Mouse (Mus musculus) spleen, adult 2 months (tissue): ENCODE data around the gene Dtnb. TPM values are rescaled to one million over a fixed set of nuclear protein-coding genes. Genes with fewer than 3 reads are reported as not detected.
A peak's percentile ranks its signal among the peaks of the same experiment; 100 is the strongest.

ENCODE experiments used
- DNase-seq, 2 experiments: peaks; one replicate each; pipeline versions ENCODE4 v3.0.0 to v3.0.0-alpha.2; 2012 to 2021; ENCODE audit warnings: low spot score in 2 of 2, low read depth in 1 of 2
- H3K27ac ChIP-seq: fragments of 200-500 bp; 2 replicates; pipeline ENCODE4 v1.5.1; 2012; ENCODE audit warnings: low read length, inconsistent platforms; ENCODE audit not compliant: insufficient read depth
- H3K27me3 ChIP-seq: fragments of 200-500 bp; 2 replicates; pipeline ENCODE4 v1.6.1; 2012; ENCODE audit warnings: mild to moderate bottlenecking, moderate library complexity, low read length, inconsistent platforms; ENCODE audit not compliant: control insufficient read depth, insufficient read depth
- H3K36me3 ChIP-seq: fragments of 200-500 bp; 2 replicates; pipeline ENCODE4 v1.6.1; 2012; ENCODE audit warnings: mild to moderate bottlenecking, low read length, inconsistent platforms; ENCODE audit not compliant: control insufficient read depth, insufficient read depth
- H3K4me1 ChIP-seq: fragments of 200-500 bp; 2 replicates; pipeline ENCODE4 v1.6.1; 2011; ENCODE audit warnings: inconsistent platforms; ENCODE audit not compliant: control insufficient read depth, insufficient read depth, insufficient read length
- H3K4me3 ChIP-seq: fragments of 200-500 bp; 2 replicates; pipeline ENCODE4 v1.5.1; 2011; ENCODE audit warnings: mild to moderate bottlenecking, inconsistent platforms; ENCODE audit not compliant: insufficient read depth, insufficient read length; ENCODE audit errors: extremely low read depth
- CTCF ChIP-seq: fragments of 200-500 bp; IDR thresholded peaks from 2 replicates; pipeline ENCODE4 v1.5.1; 2011; ENCODE audit warnings: mild to moderate bottlenecking, inconsistent platforms; ENCODE audit not compliant: insufficient read depth, insufficient read length, insufficient replicate concordance; ENCODE audit errors: extremely low read depth
- POLR2A ChIP-seq: fragments of 200-500 bp; IDR thresholded peaks from 2 replicates; pipeline ENCODE4 v1.6.1; 2011; ENCODE audit warnings: low read depth, low read length, inconsistent platforms
- WGBS: fragments of 180-500 bp; shearing (Covaris S2); methylation state at CpG from one replicate; pipeline ENCODE4 v1.1.7; 2018; 5-methylcytosine and 5-hydroxymethylcytosine counted together
- polyA plus RNA-seq: library from polyadenylated mRNA; depleted of rRNA; stranded (reverse); fragments of >200 nt; gene quantifications from 2 replicates; pipeline ENCODE4 v1.2.3, GENCODE M21; 2012

Gene Dtnb
- polyA plus RNA-seq, 1 experiment = 31.0 TPM

DNA sequence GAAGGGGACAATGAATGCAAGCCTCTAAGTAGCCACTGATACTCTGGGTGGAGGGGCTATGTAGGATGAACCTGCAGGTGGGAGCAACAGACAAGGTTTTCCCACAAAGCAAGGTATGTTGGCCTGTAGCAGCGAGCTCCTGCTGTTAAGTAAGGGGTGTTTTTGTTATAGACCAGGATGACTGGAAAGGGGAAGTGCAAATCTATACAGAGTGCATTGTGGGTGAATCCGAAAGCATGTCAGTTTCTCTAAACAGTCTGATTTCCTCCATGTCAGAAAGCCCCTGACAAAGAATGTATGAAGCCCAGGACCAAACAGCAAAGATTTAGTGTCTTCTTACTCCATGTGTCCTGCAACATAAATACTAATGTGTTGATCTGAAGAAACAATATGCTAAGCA lies 198.9 kb downstream of the Dtnb start:
- no peaks in the 10 kb centered on the region for H3K27me3 ChIP-seq
- peak overlapping the region; percentile 81 for H3K27ac ChIP-seq
- WGBS = 20% methylated on average over 2 of the region's 2 CpGs
- H3K36me3 ChIP-seq = no peaks in the 10 kb centered on the region
- peak; percentile 24 to 49 for DNase-seq
- H3K4me1 ChIP-seq = peaks cover 20% of the 10 kb centered on the region; the same call in 1 of the 2 replicates
- H3K4me3 ChIP-seq = no peak overlapping the region
- TF ChIP-seq CTCF = no peak
- no peak for TF ChIP-seq POLR2A

DNA sequence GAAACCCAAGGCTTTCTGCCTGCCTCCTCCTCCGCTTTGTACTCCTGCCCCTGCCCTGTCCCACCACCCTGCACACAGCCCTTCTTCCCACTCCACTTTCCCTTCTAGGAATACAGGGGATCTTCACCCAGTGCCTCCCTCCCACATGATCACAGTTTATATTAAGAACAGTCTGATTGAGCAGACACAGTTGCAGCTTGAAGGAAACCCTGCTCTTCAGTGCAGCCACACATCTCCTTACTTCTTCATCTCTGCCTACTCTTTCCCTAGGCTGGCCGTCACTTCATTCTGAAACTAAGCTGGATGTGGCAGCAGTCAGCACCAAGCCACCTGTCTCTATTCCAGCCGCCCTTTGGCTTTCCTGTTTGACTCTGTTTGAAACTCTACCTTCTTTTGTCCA lies 201.5 kb downstream of the Dtnb start:
- H3K4me1 ChIP-seq = peaks cover 20% of the 10 kb centered on the region; the same call in 1 of the 2 replicates
- no peak overlapping the region for H3K27ac ChIP-seq
- DNase-seq = no peak
- H3K27me3 ChIP-seq = no peaks in the 10 kb centered on the region
- H3K36me3 ChIP-seq = no peaks in the 10 kb centered on the region
- 83% methylated on average over 3 of the region's 3 CpGs for WGBS
- H3K4me3 ChIP-seq = no peak overlapping the region
- no peak for TF ChIP-seq POLR2A
- no peak for TF ChIP-seq CTCF

GRCm38 (mm10) chr12:3776015-3776414 lies 203.8 kb downstream of the Dtnb start:
- no peak for DNase-seq
- WGBS = 70% methylated on average over 2 of the region's 2 CpGs
- no peaks in the 10 kb centered on the region for H3K36me3 ChIP-seq
- H3K27ac ChIP-seq = 0 out of 2 replicates have a peak overlapping the region, but pooled peaks have one; percentile 43
- no peaks in the 10 kb centered on the region for H3K27me3 ChIP-seq
- H3K4me1 ChIP-seq = peaks cover 30% of the 10 kb centered on the region
- TF ChIP-seq POLR2A (no peak), CTCF (no peak)
- no peak overlapping the region for H3K4me3 ChIP-seq

DNA sequence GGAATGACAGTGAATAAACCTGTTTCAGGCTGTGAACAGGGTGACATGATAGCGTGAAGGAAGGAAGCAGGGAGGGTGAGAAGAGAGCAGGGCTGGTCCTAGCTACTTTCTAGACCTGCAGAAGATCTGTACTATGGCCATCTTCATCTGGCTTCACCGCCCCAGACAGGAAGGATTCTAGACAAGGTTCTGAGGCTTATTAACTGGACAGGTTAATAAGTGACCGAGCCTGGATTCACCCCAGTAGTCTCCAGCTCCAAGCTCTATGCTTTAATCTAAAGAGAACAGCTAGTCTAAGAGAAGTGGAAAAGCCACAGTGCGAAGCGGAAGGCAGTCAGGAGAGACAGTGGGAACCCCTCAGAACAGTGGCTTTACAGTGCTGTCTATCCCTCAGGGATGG lies 205.5 kb downstream of the Dtnb start:
- TF ChIP-seq POLR2A (no peak), CTCF (no peak)
- Histone ChIP-seq H3K27ac (no peak overlapping the region), H3K4me3 (no peak overlapping the region), H3K36me3 (no peaks in the 10 kb centered on the region), H3K4me1 (peaks cover 28% of the 10 kb centered on the region), H3K27me3 (no peaks in the 10 kb centered on the region)
- WGBS = 92% methylated on average over 5 of the region's 5 CpGs
- DNase-seq = no peak

DNA sequence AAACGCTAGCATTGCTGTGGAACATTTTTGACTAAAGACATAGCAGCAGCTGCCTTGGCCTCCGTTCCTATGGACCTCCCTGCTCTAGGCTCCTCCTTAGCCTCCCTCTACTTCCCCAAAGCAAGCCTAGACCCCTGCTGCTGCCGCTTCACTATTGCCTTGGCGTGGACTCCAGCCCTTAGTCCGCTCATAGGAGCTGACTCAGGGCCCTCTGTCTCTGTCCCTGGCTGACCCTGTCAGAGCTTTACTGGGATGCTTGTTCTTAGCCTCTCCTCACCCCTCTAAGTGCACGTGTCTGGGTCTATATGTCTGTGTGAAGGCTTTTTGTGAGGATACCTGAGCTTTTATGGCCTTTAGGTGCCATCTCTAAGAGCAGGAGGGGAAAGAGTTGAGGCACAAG lies 206.1 kb downstream of the Dtnb start:
- no peak overlapping the region for H3K27ac ChIP-seq

DNA sequence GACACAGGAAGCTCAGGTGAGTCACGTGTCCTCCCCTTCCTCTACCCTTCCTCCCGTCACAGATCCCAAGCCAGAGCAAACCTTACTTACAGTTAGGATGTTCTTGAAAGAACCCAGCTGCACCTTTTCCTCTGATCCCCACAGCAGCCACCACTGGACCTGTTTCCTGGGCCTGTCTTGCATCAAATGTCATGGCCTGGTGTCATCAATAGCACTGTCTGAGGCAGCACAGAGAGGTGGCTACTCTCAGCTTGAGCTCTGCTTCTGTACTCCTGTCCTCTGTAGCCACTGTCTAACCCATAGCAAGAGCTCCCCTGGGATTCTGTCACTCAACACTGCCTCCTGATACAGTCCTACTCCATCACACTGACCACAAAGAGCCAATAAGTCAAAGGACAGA lies 207.5 kb downstream of the Dtnb start:
- DNase-seq = no peak
- Histone ChIP-seq H3K4me3 (no peak overlapping the region), H3K4me1 (peaks cover 28% of the 10 kb centered on the region), H3K27me3 (no peaks in the 10 kb centered on the region), H3K27ac (0 out of 2 replicates have a peak overlapping the region, but pooled peaks have one; percentile 4), H3K36me3 (no peaks in the 10 kb centered on the region)
- WGBS = 76% methylated on average over 2 of the region's 2 CpGs
- TF ChIP-seq POLR2A (no peak), CTCF (no peak)

More for the DNA sequence above, 206.1 kb downstream of the Dtnb start:
- peaks cover 28% of the 10 kb centered on the region for H3K4me1 ChIP-seq
- DNase-seq = no peak
- H3K36me3 ChIP-seq = no peaks in the 10 kb centered on the region
- no peak for TF ChIP-seq CTCF
- no peak for TF ChIP-seq POLR2A
- 93% methylated on average over 6 of the region's 6 CpGs for WGBS
- H3K4me3 ChIP-seq = no peak overlapping the region
- no peaks in the 10 kb centered on the region for H3K27me3 ChIP-seq

DNA sequence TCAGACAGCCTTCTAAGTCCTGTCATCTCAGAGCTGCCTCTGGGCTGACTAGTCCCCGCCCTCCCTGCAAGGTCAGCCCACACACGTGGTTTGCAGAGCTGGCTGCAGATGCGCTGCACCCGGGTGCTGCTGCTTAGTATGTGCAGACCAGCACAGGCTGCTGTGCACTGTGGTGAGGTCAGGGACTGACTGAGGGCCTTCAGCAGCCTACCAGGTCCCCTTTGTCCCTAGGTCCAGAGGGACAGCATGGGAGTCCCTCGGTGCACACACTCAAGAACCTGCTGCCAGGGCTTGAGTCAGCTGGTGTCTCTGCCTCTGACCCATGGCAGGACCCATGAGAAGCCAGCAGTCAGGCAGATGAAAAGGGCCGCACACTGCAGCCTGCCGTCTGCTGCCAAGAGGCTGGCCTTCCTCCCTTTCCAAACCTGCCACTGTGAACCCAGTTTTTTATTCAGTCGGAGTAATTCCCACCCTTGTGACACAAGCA lies 208.3 kb downstream of the Dtnb start:
- TF ChIP-seq CTCF (no peak), POLR2A (peak; percentile 34; the same call in 1 of the 2 replicates)
- peak in 1 of 2 experiments; percentile 76 for DNase-seq
- Histone ChIP-seq H3K36me3 (no peaks in the 10 kb centered on the region), H3K27me3 (no peaks in the 10 kb centered on the region), H3K27ac (peak overlapping the region; percentile 80), H3K4me3 (no peak overlapping the region), H3K4me1 (peaks cover 28% of the 10 kb centered on the region)
- 13% methylated on average over 8 of the region's 8 CpGs for WGBS
